Mouse (Mus musculus) lung, embryonic 14.5 days (tissue): ENCODE measurements around the gene Chn2. TPM values are rescaled to one million over a fixed set of nuclear protein-coding genes. Genes with fewer than 3 reads are reported as not detected.
A peak's percentile ranks its signal among the peaks of the same experiment; 100 is the strongest.

ENCODE experiments used
- ATAC-seq: fragments of 200-750 bp; cut with Nextera tagmentation; 2 replicates; pipeline ENCODE4 v1.8.0; 2017; ENCODE audit warnings: mild to moderate bottlenecking, moderate TSS enrichment, moderate library complexity; ENCODE audit not compliant: insufficient read depth
- DNase-seq: peaks from one replicate; pipeline ENCODE4 v3.0.0-alpha.2; 2015
- H3K27ac ChIP-seq: fragments of 300-500 bp; sonication (generic); 2 replicates; pipeline ENCODE4 v1.5.1; 2014; ENCODE audit warnings: low read depth, mild to moderate bottlenecking, moderate library complexity
- H3K27me3 ChIP-seq: fragments of 300-500 bp; sonication (generic); 2 replicates; pipeline ENCODE4 v1.6.1; 2014; ENCODE audit warnings: low read length, control low read depth; ENCODE audit not compliant: insufficient read depth
- H3K36me3 ChIP-seq: fragments of 300-500 bp; sonication (generic); 2 replicates; pipeline ENCODE4 v1.6.1; 2014; ENCODE audit warnings: control low read depth; ENCODE audit not compliant: insufficient read depth
- H3K4me1 ChIP-seq: fragments of 300-500 bp; sonication (generic); 2 replicates; pipeline ENCODE4 v1.6.1; 2014; ENCODE audit warnings: antibody characterized with exemption, control low read depth; ENCODE audit not compliant: insufficient read depth
- H3K4me2 ChIP-seq: fragments of 300-500 bp; sonication (generic); 2 replicates; pipeline ENCODE4 v1.6.1; 2014; ENCODE audit warnings: mild to moderate bottlenecking
- H3K4me3 ChIP-seq: fragments of 300-500 bp; sonication (generic); 2 replicates; pipeline ENCODE4 v1.5.1; 2014; ENCODE audit warnings: low read depth, low read length
- H3K9ac ChIP-seq: fragments of 300-500 bp; sonication (generic); 2 replicates; pipeline ENCODE4 v1.6.1; 2014
- H3K9me3 ChIP-seq: fragments of 300-500 bp; sonication (generic); 2 replicates; pipeline ENCODE4 v1.6.1; 2016; ENCODE audit warnings: low read depth, low read length, control low read depth
- CTCF ChIP-seq: IDR thresholded peaks from 2 replicates; pipeline ENCODE4 v1.5.1; 2016; ENCODE audit warnings: antibody characterized with exemption, low read depth
- WGBS: fragments of 180-500 bp; shearing (Covaris S2); extraction: QIAGEN DNeasy Blood & Tissue Kit; methylation state at CpG from one replicate; pipeline ENCODE4 v1.1.7; 2014; 5-methylcytosine and 5-hydroxymethylcytosine counted together
- polyA plus RNA-seq: library from polyadenylated mRNA; unstranded; fragments of >200 nt; fragmentation: Nextera tagmentation; extraction: Ambion mirVana; gene quantifications from 2 replicates; pipeline ENCODE4 v1.2.1, GENCODE M21; 2014

Chn2 gene
- polyA plus RNA-seq, 1 experiment from 2014 or later: 18.1 TPM

- H3K4me3 ChIP-seq: no peak overlapping the region
- no peaks in the 10 kb centered on the region for H3K36me3 ChIP-seq
- no peak for TF ChIP-seq CTCF
- H3K9me3 ChIP-seq: no peaks in the 10 kb centered on the region
- no peak overlapping the region; the same call in 1 of the 2 replicates for H3K27ac ChIP-seq
- H3K4me1 ChIP-seq: peaks cover 9% of the 10 kb centered on the region
- H3K9ac ChIP-seq: no peak overlapping the region
- no peak overlapping the region for H3K4me2 ChIP-seq
- DNase-seq (peak; percentile 60), ATAC-seq (no peak)
- H3K27me3 ChIP-seq: no peaks in the 10 kb centered on the region
Measured at GRCm38 (mm10) chr6:54030351-54030750, 9.0 kb upstream of the Chn2 start.

DNA sequence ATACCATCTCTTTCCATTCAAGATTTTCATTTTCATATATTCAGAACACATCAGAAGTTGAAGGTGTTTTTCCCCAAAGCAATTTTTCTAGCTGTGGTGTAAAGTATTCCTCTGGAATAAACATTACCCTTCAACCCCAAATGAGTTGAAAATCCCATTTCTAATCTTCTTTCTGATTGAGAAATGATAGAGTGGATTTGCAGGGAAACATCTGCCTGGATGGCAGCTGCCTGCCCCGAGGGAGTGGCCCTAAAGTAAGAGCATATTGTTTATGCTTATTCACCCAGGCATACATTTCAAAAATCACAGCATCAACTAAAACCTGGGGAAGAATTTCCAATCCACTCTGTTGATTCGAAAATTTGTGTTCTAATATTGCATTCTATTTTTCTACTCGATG is 8.6 kb upstream of the Chn2 start:
- Histone ChIP-seq H3K36me3 (no peaks in the 10 kb centered on the region), H3K4me3 (no peak overlapping the region), H3K9ac (no peak overlapping the region), H3K27ac (no peak overlapping the region), H3K4me1 (peaks cover 9% of the 10 kb centered on the region), H3K4me2 (no peak overlapping the region), H3K9me3 (no peaks in the 10 kb centered on the region), H3K27me3 (no peaks in the 10 kb centered on the region)
- DNase-seq (peak; percentile 54), ATAC-seq (no peak)
- TF ChIP-seq CTCF: no peak
- WGBS: 49% methylated on average over 3 of the region's 3 CpGs

DNA sequence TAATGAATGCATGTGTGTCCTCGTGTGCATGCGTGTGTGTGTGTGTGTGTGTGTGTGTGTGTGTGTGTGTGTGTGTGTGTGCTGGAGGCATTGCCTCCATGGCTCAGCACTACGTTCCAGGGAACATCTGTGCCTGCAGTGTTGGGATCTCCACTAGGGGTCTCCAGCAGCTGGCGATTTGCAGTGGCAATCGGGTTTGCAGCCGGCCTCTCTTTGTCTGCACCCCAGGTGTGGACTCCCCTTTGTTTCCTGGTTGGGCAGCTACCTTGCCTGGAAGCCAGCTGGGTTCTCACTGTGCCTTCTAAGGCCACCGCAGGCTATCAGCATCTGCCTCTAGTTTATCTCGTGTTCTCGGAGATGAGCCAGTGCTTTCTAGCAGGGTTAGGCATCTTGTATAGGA is 4.9 kb upstream of the Chn2 start:
- 1% methylated on average over 9 of the region's 9 CpGs for WGBS
- Histone ChIP-seq H3K36me3 (no peaks in the 10 kb centered on the region), H3K27ac (no peak overlapping the region), H3K4me3 (no peak overlapping the region), H3K9me3 (peaks cover 4% of the 10 kb centered on the region; the same call in 1 of the 2 replicates), H3K4me1 (peaks cover 12% of the 10 kb centered on the region), H3K4me2 (peak overlapping the region; percentile 40), H3K9ac (no peak overlapping the region), H3K27me3 (peaks cover 3% of the 10 kb centered on the region; the same call in 1 of the 2 replicates)
- peak; percentile 61; the same call in 1 of the 2 replicates for ATAC-seq
- TF ChIP-seq CTCF: peak; percentile 95
- DNase-seq: peak; percentile 92

DNA sequence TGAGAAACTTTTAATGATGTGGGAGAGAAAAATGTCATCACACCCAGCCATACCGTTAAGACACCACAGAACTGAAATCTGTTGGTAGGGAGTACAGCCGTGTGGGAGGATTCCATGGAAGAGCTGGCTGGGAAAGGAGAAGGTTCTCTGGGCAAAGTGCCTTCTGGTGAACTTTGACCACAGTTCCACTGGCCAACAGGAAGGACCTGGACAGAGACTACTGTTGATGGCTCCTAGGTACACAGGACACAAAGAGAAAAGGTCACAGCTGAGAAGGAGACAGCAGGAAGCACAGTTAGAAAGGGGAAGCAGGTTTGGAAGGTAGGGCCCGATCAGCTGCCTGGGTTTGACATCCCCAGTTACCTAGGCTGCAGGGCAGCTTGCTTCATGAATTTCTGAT is 3.8 kb upstream of the Chn2 start:
- no peak for DNase-seq
- H3K36me3 ChIP-seq: no peaks in the 10 kb centered on the region
- H3K4me2 ChIP-seq: no peak overlapping the region
- H3K9me3 ChIP-seq: peaks cover 4% of the 10 kb centered on the region; the same call in 1 of the 2 replicates
- H3K27me3 ChIP-seq: peaks cover 3% of the 10 kb centered on the region; the same call in 1 of the 2 replicates
- no peak for ATAC-seq
- no peak overlapping the region for H3K27ac ChIP-seq
- H3K9ac ChIP-seq: no peak overlapping the region
- H3K4me1 ChIP-seq: peaks cover 12% of the 10 kb centered on the region
- no peak overlapping the region for H3K4me3 ChIP-seq
- TF ChIP-seq CTCF: no peak
- WGBS: 53% methylated on average over 3 of the region's 3 CpGs

GRCm38 (mm10) chr6:54038866-54039265 is 488 bp upstream of the Chn2 start:
- 11% methylated on average over 10 of the region's 10 CpGs for whole genome bisulfite sequencing
- peaks cover 4% of the 10 kb centered on the region; the same call in 1 of the 2 replicates for H3K9me3 ChIP-seq
- peak overlapping the region; percentile 68 for H3K4me3 ChIP-seq
- 0 out of 2 replicates have a peak, but pooled peaks cover 8% of the 10 kb centered on the region for H3K4me1 ChIP-seq
- H3K9ac ChIP-seq: peak overlapping the region; percentile 76
- TF ChIP-seq CTCF: no peak
- H3K27ac ChIP-seq: no peak overlapping the region
- H3K27me3 ChIP-seq: peaks cover 15% of the 10 kb centered on the region
- no peaks in the 10 kb centered on the region for H3K36me3 ChIP-seq
- H3K4me2 ChIP-seq: peak overlapping the region; percentile 95
- ATAC-seq: no peak
- peak; percentile 28 for DNase-seq

GRCm38 (mm10) chr6:54039805-54040447 is 572 bp downstream of the Chn2 start:
- Histone ChIP-seq H3K9me3 (peaks cover 4% of the 10 kb centered on the region; the same call in 1 of the 2 replicates), H3K27me3 (peaks cover 15% of the 10 kb centered on the region), H3K4me2 (peak overlapping the region; percentile 95), H3K4me1 (0 out of 2 replicates have a peak, but pooled peaks cover 8% of the 10 kb centered on the region), H3K36me3 (no peaks in the 10 kb centered on the region), H3K4me3 (peak overlapping the region; percentile 68), H3K27ac (peak overlapping the region; percentile 90), H3K9ac (peak overlapping the region; percentile 76)
- peak; percentile 79 for ATAC-seq
- TF ChIP-seq CTCF: no peak
- WGBS: under 1% methylated on average over 62 of the region's 62 CpGs
- peak; percentile 86 for DNase-seq

GRCm38 (mm10) chr6:54040448-54040844 is 1.1 kb downstream of the Chn2 start:
- WGBS: 15% methylated on average over 9 of the region's 9 CpGs
- peaks cover 4% of the 10 kb centered on the region; the same call in 1 of the 2 replicates for H3K9me3 ChIP-seq
- H3K4me2 ChIP-seq: peak overlapping the region; percentile 95
- peak overlapping the region; percentile 90; the same call in 1 of the 2 replicates for H3K27ac ChIP-seq
- peaks cover 15% of the 10 kb centered on the region for H3K27me3 ChIP-seq
- TF ChIP-seq CTCF: no peak
- peak overlapping the region; percentile 68 for H3K4me3 ChIP-seq
- DNase-seq: peak; percentile 41
- no peak for ATAC-seq
- peak overlapping the region; percentile 76 for H3K9ac ChIP-seq
- no peaks in the 10 kb centered on the region for H3K36me3 ChIP-seq
- H3K4me1 ChIP-seq: 0 out of 2 replicates have a peak, but pooled peaks cover 8% of the 10 kb centered on the region
